Mouse (Mus musculus): Measurements from ENCODE around the gene Macrod2. TPM values are rescaled to one million over a fixed set of nuclear protein-coding genes. Genes with fewer than 3 reads are reported as not detected.

Gene Macrod2
- polyA plus RNA-seq, 1 experiment from 2014 or later, result 11.5 TPM

GRCm38 (mm10) chr2:141194476-141194875 is 799.4 kb downstream of the Macrod2 start:
- no peak overlapping the region for H3K4me2 ChIP-seq
- no peak overlapping the region for H3K4me3 ChIP-seq (replicated peaks)
- ATAC-seq (ENCODE audit: low read depth), result peak; percentile 54; the same call in 1 of the 2 replicates
- no peak overlapping the region for H3K9ac ChIP-seq
- no peaks in the 10 kb centered on the region for H3K36me3 ChIP-seq
- DNase-seq, result no peak
- H3K4me1 ChIP-seq (replicated peaks), result no peaks in the 10 kb centered on the region
- no peaks in the 10 kb centered on the region for H3K27me3 ChIP-seq
- no peak overlapping the region for H3K27ac ChIP-seq
- no peaks in the 10 kb centered on the region for H3K9me3 ChIP-seq (replicated peaks)

- H3K4me2 ChIP-seq, result no peak overlapping the region
- 48% methylated on average over 4 of the region's 4 CpGs for WGBS (ENCODE audit: insufficient replicate concordance)
- no peak for DNase-seq
Measured at GRCm38 (mm10) chr2:141200481-141200880, 805.4 kb downstream of the Macrod2 start.

DNA sequence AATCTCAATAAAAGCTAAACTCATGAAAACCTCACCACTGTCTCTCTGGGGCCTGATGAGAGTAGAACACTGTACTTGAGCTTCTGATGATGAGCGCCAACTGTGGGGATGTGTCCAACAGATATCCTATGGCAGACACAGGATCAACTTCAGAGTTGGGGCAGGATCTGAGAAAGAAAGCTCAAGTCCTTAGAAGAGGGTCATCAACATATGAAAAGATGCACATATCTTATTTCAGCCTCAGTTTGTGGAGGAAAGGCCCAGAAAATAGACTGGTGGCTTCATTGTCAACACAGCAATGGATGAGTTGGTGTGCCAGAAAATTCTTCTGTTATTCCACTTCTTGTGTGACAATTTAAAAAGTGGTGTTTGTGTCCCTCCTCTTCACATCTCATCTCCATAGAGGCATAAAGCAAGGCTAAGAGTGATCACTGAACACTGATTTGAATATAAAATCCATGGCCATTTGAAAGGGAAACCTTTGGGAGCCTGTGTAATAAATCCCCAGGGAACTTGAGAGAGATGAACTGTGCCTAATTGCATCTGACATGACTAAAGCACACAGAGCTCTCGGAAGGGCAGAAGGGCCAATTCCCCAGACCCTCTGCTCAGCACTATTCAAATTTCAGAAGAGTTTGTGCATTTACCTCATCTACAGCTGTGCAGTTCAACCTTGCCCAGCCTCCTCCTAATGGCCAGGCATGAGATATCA is 806.4 kb downstream of the Macrod2 start:
- H3K36me3 ChIP-seq, result no peaks in the 10 kb centered on the region
- DNase-seq (no peak), ATAC-seq (ENCODE audit: low read depth) (no peak)
- no peaks in the 10 kb centered on the region for H3K9me3 ChIP-seq (replicated peaks)
- WGBS (ENCODE audit: insufficient replicate concordance), result 64% methylated on average over 2 of the region's 2 CpGs
- no peak overlapping the region for H3K9ac ChIP-seq
- H3K4me3 ChIP-seq (replicated peaks), result no peak overlapping the region
- no peaks in the 10 kb centered on the region for H3K4me1 ChIP-seq (replicated peaks)
- H3K4me2 ChIP-seq, result no peak overlapping the region
- no peaks in the 10 kb centered on the region for H3K27me3 ChIP-seq
- H3K27ac ChIP-seq, result no peak overlapping the region

More at GRCm38 (mm10) chr2:141200481-141200880, 805.4 kb downstream of the Macrod2 start:
- Histone ChIP-seq H3K9ac (no peak overlapping the region), H3K9me3 (replicated peaks) (no peaks in the 10 kb centered on the region), H3K4me1 (replicated peaks) (no peaks in the 10 kb centered on the region), H3K4me3 (replicated peaks) (no peak overlapping the region), H3K27me3 (no peaks in the 10 kb centered on the region), H3K27ac (no peak overlapping the region), H3K36me3 (no peaks in the 10 kb centered on the region)
- no peak for ATAC-seq (ENCODE audit: low read depth)

- no peak overlapping the region for H3K9ac ChIP-seq
- H3K36me3 ChIP-seq, result no peaks in the 10 kb centered on the region
- no peaks in the 10 kb centered on the region for H3K27me3 ChIP-seq
- H3K4me3 ChIP-seq (replicated peaks), result no peak overlapping the region
- no peaks in the 10 kb centered on the region for H3K9me3 ChIP-seq (replicated peaks)
- DNase-seq (no peak), ATAC-seq (ENCODE audit: low read depth) (no peak)
- H3K27ac ChIP-seq, result no peak overlapping the region
- H3K4me1 ChIP-seq (replicated peaks), result no peaks in the 10 kb centered on the region
- WGBS (ENCODE audit: insufficient replicate concordance), result 27% methylated on average over 1 of the region's 1 CpGs
- no peak overlapping the region for H3K4me2 ChIP-seq
Measured at GRCm38 (mm10) chr2:141202015-141202364, 806.9 kb downstream of the Macrod2 start.

- WGBS (ENCODE audit: insufficient replicate concordance), result 63% methylated on average over 5 of the region's 5 CpGs
- no peak overlapping the region for H3K27ac ChIP-seq
- H3K9ac ChIP-seq, result no peak overlapping the region
- H3K4me2 ChIP-seq, result no peak overlapping the region
- H3K27me3 ChIP-seq, result no peaks in the 10 kb centered on the region
- ATAC-seq (ENCODE audit: low read depth) (no peak), DNase-seq (no peak)
- H3K9me3 ChIP-seq (replicated peaks), result no peaks in the 10 kb centered on the region
- no peaks in the 10 kb centered on the region for H3K36me3 ChIP-seq
- H3K4me3 ChIP-seq (replicated peaks), result no peak overlapping the region
- no peaks in the 10 kb centered on the region for H3K4me1 ChIP-seq (replicated peaks)
Measured at GRCm38 (mm10) chr2:141211346-141211745, 816.2 kb downstream of the Macrod2 start.

DNA sequence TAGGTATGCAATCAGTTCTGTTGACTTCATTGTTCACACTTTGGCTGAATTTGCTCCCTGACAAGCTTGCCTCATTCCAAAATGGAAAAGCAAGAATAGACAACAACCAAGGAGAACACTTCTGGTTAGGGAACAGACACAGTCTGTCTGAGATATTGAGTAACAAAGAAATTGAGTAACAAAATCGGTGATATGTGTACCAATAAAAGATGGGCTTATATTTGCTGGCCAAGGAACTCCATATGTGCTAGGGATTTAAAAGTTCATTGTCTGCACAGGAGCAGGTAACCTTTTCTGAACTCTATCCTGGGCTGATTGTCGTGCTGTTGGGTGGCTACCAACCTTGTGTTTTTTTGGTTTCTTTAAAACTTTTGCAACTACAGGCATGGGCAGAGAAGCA is 817.2 kb downstream of the Macrod2 start:
- Histone ChIP-seq H3K9me3 (replicated peaks) (no peaks in the 10 kb centered on the region), H3K4me1 (replicated peaks) (no peaks in the 10 kb centered on the region), H3K9ac (no peak overlapping the region), H3K4me2 (no peak overlapping the region), H3K36me3 (no peaks in the 10 kb centered on the region), H3K4me3 (replicated peaks) (no peak overlapping the region), H3K27ac (no peak overlapping the region), H3K27me3 (no peaks in the 10 kb centered on the region)
- ATAC-seq (ENCODE audit: low read depth) (no peak), DNase-seq (no peak)
- WGBS (ENCODE audit: insufficient replicate concordance), result 65% methylated on average over 2 of the region's 2 CpGs

DNA sequence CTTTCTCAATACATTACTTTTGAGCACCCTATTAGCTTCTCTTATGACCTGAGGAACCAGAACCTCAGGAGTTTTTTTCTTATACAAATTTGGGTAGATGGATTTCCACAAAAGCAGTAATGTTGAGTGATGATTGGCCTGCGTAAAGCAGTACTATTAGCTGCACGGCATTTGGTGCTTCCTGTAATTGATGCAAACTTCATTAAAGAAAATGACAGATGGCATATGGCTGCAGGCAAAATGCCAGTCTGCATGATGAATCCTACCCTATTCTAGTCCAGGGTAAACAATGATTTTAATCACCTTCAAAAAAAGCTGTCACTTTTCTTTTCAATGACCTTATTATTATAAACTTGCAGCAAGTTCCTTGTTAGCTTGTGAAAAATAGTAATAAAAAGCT is 822.4 kb downstream of the Macrod2 start:
- H3K9ac ChIP-seq, result no peak overlapping the region
- no peaks in the 10 kb centered on the region for H3K36me3 ChIP-seq
- no peak for DNase-seq
- no peak for ATAC-seq (ENCODE audit: low read depth)
- 61% methylated on average over 2 of the region's 2 CpGs for WGBS (ENCODE audit: insufficient replicate concordance)
- H3K9me3 ChIP-seq (replicated peaks), result no peaks in the 10 kb centered on the region
- H3K27me3 ChIP-seq, result no peaks in the 10 kb centered on the region
- no peaks in the 10 kb centered on the region for H3K4me1 ChIP-seq (replicated peaks)
- no peak overlapping the region for H3K4me3 ChIP-seq (replicated peaks)
- H3K27ac ChIP-seq, result no peak overlapping the region
- H3K4me2 ChIP-seq, result no peak overlapping the region

DNA sequence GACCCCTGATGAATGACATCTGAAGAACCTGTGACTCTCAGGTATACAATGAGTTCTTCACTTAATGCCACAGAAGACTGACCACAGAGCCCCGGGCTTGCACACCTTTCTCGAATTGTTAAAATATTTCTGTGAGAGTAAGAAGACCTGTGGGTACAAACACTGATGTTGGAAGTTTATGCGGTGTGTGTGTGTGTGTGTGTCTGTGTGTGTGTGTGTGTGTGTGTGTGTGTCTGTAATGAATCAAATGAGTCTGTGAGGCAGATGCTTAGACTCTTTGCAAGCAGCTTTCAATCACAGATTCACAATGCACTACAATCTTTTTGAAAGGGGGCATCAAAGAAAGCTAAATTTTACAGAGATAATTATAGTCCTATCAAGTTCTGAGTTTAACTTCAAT is 822.8 kb downstream of the Macrod2 start:
- DNase-seq (no peak), ATAC-seq (ENCODE audit: low read depth) (no peak)
- H3K4me1 ChIP-seq (replicated peaks), result no peaks in the 10 kb centered on the region
- no peak overlapping the region for H3K9ac ChIP-seq
- WGBS (ENCODE audit: insufficient replicate concordance), result 61% methylated on average over 3 of the region's 3 CpGs
- H3K27me3 ChIP-seq, result no peaks in the 10 kb centered on the region
- H3K27ac ChIP-seq, result no peak overlapping the region
- H3K4me3 ChIP-seq (replicated peaks), result no peak overlapping the region
- H3K4me2 ChIP-seq, result no peak overlapping the region
- no peaks in the 10 kb centered on the region for H3K36me3 ChIP-seq
- H3K9me3 ChIP-seq (replicated peaks), result no peaks in the 10 kb centered on the region

- no peak for ATAC-seq (ENCODE audit: low read depth)
Measured at GRCm38 (mm10) chr2:141228809-141229208, 833.7 kb downstream of the Macrod2 start.

DNA sequence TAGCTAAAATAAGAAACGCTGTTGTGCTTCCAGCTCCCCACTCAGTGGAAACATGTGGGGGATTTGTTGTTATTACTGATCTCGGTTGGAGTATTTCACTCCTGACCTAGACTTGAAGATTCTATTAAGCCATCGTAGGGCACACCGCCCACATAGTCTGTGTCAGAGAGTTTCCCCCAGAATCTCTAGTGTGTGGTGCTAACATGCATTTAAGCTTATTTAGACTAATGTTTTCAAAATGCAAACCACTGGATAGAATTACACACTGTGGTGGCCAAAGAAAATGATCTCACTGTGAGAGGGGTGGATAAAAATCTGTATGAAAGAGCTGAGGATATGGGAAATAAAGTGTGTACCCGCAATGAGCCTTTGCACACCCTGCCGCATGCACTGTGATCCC is 834.7 kb downstream of the Macrod2 start:
- Histone ChIP-seq H3K9me3 (replicated peaks) (no peaks in the 10 kb centered on the region), H3K27me3 (no peaks in the 10 kb centered on the region), H3K4me2 (no peak overlapping the region), H3K9ac (no peak overlapping the region), H3K4me1 (replicated peaks) (no peaks in the 10 kb centered on the region), H3K36me3 (no peaks in the 10 kb centered on the region), H3K27ac (no peak overlapping the region), H3K4me3 (replicated peaks) (no peak overlapping the region)
- ATAC-seq (ENCODE audit: low read depth) (no peak), DNase-seq (no peak)
- WGBS (ENCODE audit: insufficient replicate concordance), result 71% methylated on average over 6 of the region's 6 CpGs

More at GRCm38 (mm10) chr2:141228809-141229208, 833.7 kb downstream of the Macrod2 start:
- Histone ChIP-seq H3K27me3 (no peaks in the 10 kb centered on the region), H3K9me3 (replicated peaks) (no peaks in the 10 kb centered on the region), H3K4me3 (replicated peaks) (no peak overlapping the region), H3K27ac (no peak overlapping the region), H3K4me1 (replicated peaks) (no peaks in the 10 kb centered on the region), H3K36me3 (no peaks in the 10 kb centered on the region), H3K9ac (no peak overlapping the region), H3K4me2 (no peak overlapping the region)
- no peak for DNase-seq
- WGBS (ENCODE audit: insufficient replicate concordance), result 31% methylated on average over 1 of the region's 1 CpGs

- no peak for DNase-seq
Measured at GRCm38 (mm10) chr2:141231011-141231668, 836.0 kb downstream of the Macrod2 start.

GRCm38 (mm10) chr2:141234306-141234705 is 839.2 kb downstream of the Macrod2 start:
- no peaks in the 10 kb centered on the region for H3K4me1 ChIP-seq (replicated peaks)
- no peaks in the 10 kb centered on the region for H3K27me3 ChIP-seq
- DNase-seq (no peak), ATAC-seq (ENCODE audit: low read depth) (no peak)
- no peaks in the 10 kb centered on the region for H3K36me3 ChIP-seq
- no peak overlapping the region for H3K9ac ChIP-seq
- H3K4me2 ChIP-seq, result no peak overlapping the region
- H3K27ac ChIP-seq, result no peak overlapping the region
- WGBS (ENCODE audit: insufficient replicate concordance), result 63% methylated on average over 8 of the region's 8 CpGs
- H3K9me3 ChIP-seq (replicated peaks), result no peaks in the 10 kb centered on the region
- H3K4me3 ChIP-seq (replicated peaks), result no peak overlapping the region

More at GRCm38 (mm10) chr2:141231011-141231668, 836.0 kb downstream of the Macrod2 start:
- no peak overlapping the region for H3K9ac ChIP-seq
- no peak overlapping the region for H3K4me2 ChIP-seq
- H3K36me3 ChIP-seq, result no peaks in the 10 kb centered on the region
- H3K27ac ChIP-seq, result no peak overlapping the region
- WGBS (ENCODE audit: insufficient replicate concordance), result 37% methylated on average over 16 of the region's 16 CpGs
- no peaks in the 10 kb centered on the region for H3K27me3 ChIP-seq
- no peaks in the 10 kb centered on the region for H3K4me1 ChIP-seq (replicated peaks)
- H3K9me3 ChIP-seq (replicated peaks), result no peaks in the 10 kb centered on the region
- ATAC-seq (ENCODE audit: low read depth), result no peak
- no peak overlapping the region for H3K4me3 ChIP-seq (replicated peaks)

All from liver, embryonic 13.5 days (tissue).